Mouse (Mus musculus) erythroblast, embryonic 14.5 days (primary cell): ENCODE measurements around the gene Retnlg.

Experiments
- GATA1 ChIP-seq: IDR thresholded peaks from 2 replicates; pipeline ENCODE4 v1.6.1; 2012; ENCODE audit warnings: low read length, inconsistent platforms, mixed read lengths
- TAL1 ChIP-seq: IDR thresholded peaks from 3 replicates; pipeline ENCODE4 v1.6.1; 2012; ENCODE audit warnings: low read length, inconsistent platforms, mixed read lengths

GRCm38 (mm10) chr16:48869671-48870070, 2.8 kb upstream of the Retnlg start:
- TF ChIP-seq TAL1 (no peak), GATA1 (no peak)
